Mouse (Mus musculus): ENCODE measurements around the gene Cyth3. TPM values are rescaled to one million over a fixed set of nuclear protein-coding genes. Genes with fewer than 3 reads are reported as not detected.

The Cyth3 gene
- 123 and 152 TPM in 2 replicates for polyA plus RNA-seq (2012; rRNA removed)

DNA sequence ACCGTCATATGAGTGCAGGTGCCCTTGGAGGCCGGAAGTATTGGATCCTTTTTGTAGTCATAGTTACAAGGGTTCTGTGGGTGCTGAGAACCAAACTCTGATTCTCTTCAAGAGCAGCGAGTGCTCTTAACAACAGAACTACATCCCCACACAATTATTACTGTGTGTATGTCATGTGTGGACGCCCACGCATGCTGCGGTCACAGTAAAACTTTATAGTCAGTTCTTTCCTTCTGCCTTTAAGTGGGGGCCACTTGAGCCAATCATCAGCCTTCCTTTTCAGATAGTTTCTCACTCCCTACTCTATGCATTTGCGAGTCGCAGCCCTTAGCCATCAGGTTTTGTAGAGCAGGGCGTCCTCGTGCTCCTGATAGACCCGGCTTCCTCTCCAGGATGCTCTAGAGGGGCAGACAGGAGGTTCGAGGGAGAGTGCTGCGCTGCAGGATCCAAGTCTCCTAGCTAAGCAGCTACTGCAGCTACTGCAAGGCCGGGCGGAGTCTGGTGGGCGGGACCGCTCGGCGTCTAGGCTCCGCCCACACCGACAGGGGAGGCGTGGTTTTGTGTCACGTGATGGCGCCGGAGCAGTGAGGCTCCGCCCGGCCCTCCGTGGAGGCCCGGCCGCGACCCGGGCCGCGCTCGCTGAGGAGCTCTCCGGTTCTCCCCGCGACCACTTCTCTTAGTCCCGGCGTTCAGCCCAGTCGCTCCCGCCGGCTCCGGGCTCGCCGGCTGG is at the start of gene Cyth3:
Gene Cyth3 (plus strand): TSS at position 555 of the 730 bp plus-strand sequence.
- peak; percentile 99 for DNase-seq
- WGBS = 7% methylated on average over 46 of the region's 46 CpGs
- peaks cover 11% of the 10 kb centered on the region for H3K4me1 ChIP-seq (ENCODE audit: control insufficient read depth, insufficient read depth, low read length)
- TF ChIP-seq CTCF (IDR thresholded peaks at IDR 0.05; ENCODE audit: insufficient read depth, low read length) = no peak
- TF ChIP-seq POLR2A (IDR thresholded peaks at IDR 0.05; ENCODE audit: borderline replicate concordance, extremely low read depth, low read depth, low read length) = peak; percentile 78; the same call in 1 of the 2 replicates
- H3K4me3 ChIP-seq (replicated peaks; ENCODE audit: extremely low read depth, low read depth, low read length) = peak within 1 kb of the TSS; percentile 87

DNA sequence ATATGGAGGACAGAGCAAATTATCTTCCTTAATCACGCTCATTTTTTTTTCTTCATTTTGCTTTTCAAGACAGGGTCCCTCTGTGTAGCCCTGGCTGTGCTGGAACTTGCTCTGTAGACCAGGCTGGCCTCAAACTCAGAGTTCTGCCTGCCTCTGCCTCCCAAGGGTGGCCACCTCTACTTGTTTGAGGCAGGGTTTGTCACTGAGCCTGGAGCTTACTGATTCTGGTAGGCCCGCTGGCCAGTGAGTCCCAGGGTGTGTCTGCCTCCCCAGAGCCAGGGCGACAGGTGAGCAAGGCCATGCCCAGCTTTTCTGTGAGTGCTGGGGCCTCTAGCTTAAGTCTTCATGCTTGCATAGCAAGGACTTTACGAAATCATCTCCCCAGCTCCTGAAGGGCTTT is 49.2 kb upstream of the Cyth3 start:
- WGBS = 92% methylated on average over 4 of the region's 4 CpGs
- DNase-seq = no peak
- Histone ChIP-seq H3K4me3 (replicated peaks; ENCODE audit: extremely low read depth, low read depth, low read length) (no peak overlapping the region), H3K4me1 (ENCODE audit: control insufficient read depth, insufficient read depth, low read length) (peaks cover 25% of the 10 kb centered on the region)
- TF ChIP-seq CTCF (IDR thresholded peaks at IDR 0.05; ENCODE audit: insufficient read depth, low read length) (no peak), POLR2A (IDR thresholded peaks at IDR 0.05; ENCODE audit: borderline replicate concordance, extremely low read depth, low read depth, low read length) (no peak)

DNA sequence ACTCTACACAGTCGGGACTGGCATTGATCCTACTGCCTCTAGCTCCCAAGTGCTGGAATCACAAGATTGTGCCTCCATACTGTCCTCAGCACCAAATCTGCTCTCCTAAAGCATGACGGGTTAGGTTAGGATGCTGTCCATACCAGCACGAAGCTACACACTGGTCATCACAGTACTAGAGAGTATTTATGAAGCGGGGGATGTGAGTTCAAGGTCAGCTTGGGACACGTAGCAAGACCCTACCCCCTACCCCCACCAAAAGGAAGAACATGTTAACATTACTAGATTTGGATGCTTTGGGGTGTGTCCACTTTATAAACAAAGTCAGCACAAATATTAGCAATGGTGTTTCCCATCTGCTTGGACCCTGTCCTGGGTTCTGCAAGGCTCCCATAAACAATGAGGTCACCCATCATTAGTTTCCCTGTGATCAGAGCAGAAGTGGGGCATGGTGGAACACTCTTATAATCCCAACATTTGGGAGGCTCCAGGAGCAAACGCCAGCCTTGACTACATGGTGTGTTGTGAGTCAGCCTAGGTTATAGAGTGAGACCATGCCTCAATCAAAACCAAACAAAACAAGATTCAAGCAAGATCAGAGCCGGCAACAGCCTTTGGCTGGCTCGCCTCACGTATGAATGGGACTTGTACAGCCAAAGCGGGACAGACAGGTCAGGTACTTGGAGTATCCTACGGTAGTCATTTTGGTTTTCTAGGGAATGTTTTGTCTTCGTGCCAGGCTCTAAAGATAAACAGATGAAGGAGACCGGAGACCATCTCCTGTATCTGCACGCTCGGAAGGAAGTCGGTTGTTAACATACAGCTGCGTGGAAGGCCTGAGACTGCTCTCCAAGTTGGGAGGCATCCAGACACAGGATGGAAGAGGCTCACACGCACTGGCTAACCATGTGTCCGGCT is 47.7 kb upstream of the Cyth3 start:
- Histone ChIP-seq H3K4me3 (replicated peaks; ENCODE audit: extremely low read depth, low read depth, low read length) (no peak overlapping the region), H3K4me1 (ENCODE audit: control insufficient read depth, insufficient read depth, low read length) (peaks cover 25% of the 10 kb centered on the region)
- DNase-seq = peak; percentile 49
- WGBS = 41% methylated on average over 19 of the region's 19 CpGs
- TF ChIP-seq POLR2A (IDR thresholded peaks at IDR 0.05; ENCODE audit: borderline replicate concordance, extremely low read depth, low read depth, low read length) (no peak), CTCF (IDR thresholded peaks at IDR 0.05; ENCODE audit: insufficient read depth, low read length) (no peak)

DNA sequence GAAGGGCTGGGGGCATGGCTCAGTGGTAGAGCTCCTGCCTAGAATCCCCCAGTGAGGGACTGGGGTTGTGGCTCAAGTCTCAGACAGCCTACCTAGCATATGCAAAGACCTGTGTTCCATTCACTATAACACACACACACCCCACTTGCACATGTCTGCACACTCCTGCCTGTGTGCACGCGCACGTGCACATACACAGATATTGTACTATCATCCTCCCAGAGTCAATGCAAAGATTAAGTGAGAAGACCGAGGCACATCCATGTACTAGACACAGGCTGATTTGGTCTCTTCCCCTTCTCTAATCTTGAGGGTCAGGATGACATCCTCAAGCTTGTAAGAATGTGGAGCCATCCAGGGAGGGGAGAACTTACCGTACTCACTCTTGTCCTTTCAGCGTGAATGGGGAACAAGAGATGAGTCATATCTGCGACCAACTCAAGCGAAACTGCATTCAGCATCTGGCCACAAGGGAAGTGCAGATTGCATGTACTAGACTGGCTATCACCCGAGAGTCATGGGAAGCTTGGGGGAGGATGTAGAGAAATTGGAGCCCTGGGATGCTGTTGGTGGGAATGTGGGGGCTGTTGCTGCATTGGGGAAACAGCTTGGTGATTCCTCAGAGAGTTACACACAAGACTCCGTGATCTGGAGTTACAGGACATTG is 42.6 kb upstream of the Cyth3 start:
- WGBS = 74% methylated on average over 10 of the region's 10 CpGs
- Histone ChIP-seq H3K4me3 (replicated peaks; ENCODE audit: extremely low read depth, low read depth, low read length) (no peak overlapping the region), H3K4me1 (ENCODE audit: control insufficient read depth, insufficient read depth, low read length) (peaks cover 1% of the 10 kb centered on the region)
- no peak for DNase-seq
- TF ChIP-seq POLR2A (IDR thresholded peaks at IDR 0.05; ENCODE audit: borderline replicate concordance, extremely low read depth, low read depth, low read length) (no peak), CTCF (IDR thresholded peaks at IDR 0.05; ENCODE audit: insufficient read depth, low read length) (no peak)

DNA sequence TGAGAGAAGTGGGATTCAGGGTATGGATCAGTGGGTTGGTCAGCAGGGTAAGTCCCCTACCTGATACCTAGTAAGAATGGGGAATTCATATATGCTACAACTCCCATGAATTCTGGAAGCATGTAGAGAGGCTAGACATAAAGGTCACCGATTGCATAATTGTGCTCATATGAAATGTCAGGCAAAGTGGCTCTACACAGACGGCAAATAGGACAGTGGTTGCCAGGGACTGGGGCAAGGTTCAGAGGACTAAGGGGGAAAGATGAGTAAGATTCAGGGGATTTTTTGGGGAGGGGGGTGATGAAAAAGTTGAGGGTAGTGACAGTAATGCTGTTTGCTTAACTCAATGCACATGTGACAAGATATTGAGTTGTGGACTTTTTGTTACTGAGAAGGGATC is 41.3 kb upstream of the Cyth3 start:
- no peak for TF ChIP-seq POLR2A (IDR thresholded peaks at IDR 0.05; ENCODE audit: borderline replicate concordance, extremely low read depth, low read depth, low read length)
- TF ChIP-seq CTCF (IDR thresholded peaks at IDR 0.05; ENCODE audit: insufficient read depth, low read length) = no peak
- no peak for DNase-seq
- H3K4me1 ChIP-seq (ENCODE audit: control insufficient read depth, insufficient read depth, low read length) = peaks cover 2% of the 10 kb centered on the region; the same call in 1 of the 2 replicates
- no peak overlapping the region for H3K4me3 ChIP-seq (replicated peaks; ENCODE audit: extremely low read depth, low read depth, low read length)
- 70% methylated on average over 2 of the region's 2 CpGs for WGBS

DNA sequence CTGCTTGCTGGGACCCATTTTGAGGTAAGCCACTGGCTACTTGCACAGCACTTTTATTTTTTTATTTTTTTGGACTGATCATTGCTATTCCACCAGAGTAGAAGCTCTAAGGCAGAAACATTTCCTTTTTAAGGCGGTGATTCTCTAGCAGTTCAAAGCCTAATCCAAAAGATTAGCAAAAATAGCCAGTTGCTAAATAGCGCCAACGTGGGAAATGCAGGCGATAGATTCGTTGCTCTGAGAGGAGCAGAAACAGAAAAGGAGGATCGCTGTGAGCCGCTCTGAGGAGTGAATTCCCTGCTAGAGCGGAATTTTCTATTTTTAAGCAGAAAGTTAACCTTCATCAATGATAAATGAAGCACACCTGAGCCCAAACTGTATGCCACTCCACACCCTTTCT is 40.4 kb upstream of the Cyth3 start:
- Histone ChIP-seq H3K4me3 (replicated peaks; ENCODE audit: extremely low read depth, low read depth, low read length) (no peak overlapping the region), H3K4me1 (ENCODE audit: control insufficient read depth, insufficient read depth, low read length) (peaks cover 8% of the 10 kb centered on the region)
- 83% methylated on average over 8 of the region's 8 CpGs for WGBS
- no peak for DNase-seq
- no peak for TF ChIP-seq CTCF (IDR thresholded peaks at IDR 0.05; ENCODE audit: insufficient read depth, low read length)
- TF ChIP-seq POLR2A (IDR thresholded peaks at IDR 0.05; ENCODE audit: borderline replicate concordance, extremely low read depth, low read depth, low read length) = no peak

DNA sequence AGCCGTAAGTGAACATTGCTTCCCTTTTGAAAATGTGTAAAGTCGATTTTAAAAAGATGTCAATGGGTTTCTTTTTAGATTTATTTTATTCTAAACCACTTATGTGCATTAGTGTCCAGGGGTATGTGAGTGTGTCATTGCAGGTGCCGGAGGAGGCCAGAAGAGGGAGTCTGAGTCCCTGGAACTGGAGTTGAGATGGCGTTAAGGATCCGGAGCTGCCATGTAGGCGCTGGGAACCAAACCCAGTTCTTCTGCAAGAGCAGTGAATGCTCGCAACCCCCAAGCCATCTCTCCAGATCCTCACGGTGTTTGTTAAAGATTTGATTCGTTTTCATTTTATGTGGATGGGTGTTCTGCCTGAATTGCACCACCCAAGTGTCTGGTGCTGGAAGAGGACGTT is 39.2 kb upstream of the Cyth3 start:
- TF ChIP-seq POLR2A (IDR thresholded peaks at IDR 0.05; ENCODE audit: borderline replicate concordance, extremely low read depth, low read depth, low read length) (no peak), CTCF (IDR thresholded peaks at IDR 0.05; ENCODE audit: insufficient read depth, low read length) (no peak)
- no peak for DNase-seq
- Histone ChIP-seq H3K4me3 (replicated peaks; ENCODE audit: extremely low read depth, low read depth, low read length) (no peak overlapping the region), H3K4me1 (ENCODE audit: control insufficient read depth, insufficient read depth, low read length) (peaks cover 9% of the 10 kb centered on the region)
- WGBS = 94% methylated on average over 10 of the region's 10 CpGs

DNA sequence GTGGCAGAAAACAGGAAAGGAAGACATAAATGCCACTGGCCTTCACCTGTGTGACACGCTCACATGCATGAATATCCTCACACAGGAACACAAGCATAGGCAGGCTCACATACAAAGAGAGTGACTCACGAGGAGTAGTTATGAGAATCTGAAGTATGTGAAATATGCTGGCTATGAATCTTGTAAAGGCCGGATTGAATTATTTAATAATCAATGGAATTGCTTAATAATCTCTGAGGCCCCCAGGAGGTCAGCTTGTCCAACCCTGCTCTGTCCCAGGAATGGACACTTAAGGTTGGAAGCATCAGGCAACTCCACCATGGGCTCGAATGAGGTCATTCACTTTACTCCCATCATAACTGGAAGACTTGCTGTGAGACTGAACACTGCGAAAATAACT is 37.3 kb upstream of the Cyth3 start:
- no peak for TF ChIP-seq CTCF (IDR thresholded peaks at IDR 0.05; ENCODE audit: insufficient read depth, low read length)
- no peak for TF ChIP-seq POLR2A (IDR thresholded peaks at IDR 0.05; ENCODE audit: borderline replicate concordance, extremely low read depth, low read depth, low read length)
- 63% methylated on average over 5 of the region's 5 CpGs for WGBS
- Histone ChIP-seq H3K4me1 (ENCODE audit: control insufficient read depth, insufficient read depth, low read length) (peaks cover 9% of the 10 kb centered on the region), H3K4me3 (replicated peaks; ENCODE audit: extremely low read depth, low read depth, low read length) (no peak overlapping the region)
- no peak for DNase-seq

DNA sequence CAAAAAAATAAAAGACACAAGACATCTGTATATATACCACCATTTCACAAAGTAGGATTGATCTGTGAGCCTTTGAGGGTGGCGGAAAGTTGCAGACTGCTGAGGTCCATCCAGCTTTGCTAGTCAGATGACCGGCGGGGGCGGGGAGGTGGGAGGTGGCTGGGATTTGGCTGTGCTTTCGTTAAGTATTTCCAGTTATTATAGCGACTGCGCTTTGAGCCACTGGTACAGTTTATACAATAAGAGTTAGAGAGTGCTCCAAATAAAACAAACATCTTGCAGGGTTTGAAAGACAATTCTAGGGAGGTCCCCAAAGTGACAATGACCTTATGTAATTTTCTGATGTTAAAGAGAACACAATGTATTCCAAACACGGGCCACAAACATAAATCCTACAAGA is 35.9 kb upstream of the Cyth3 start:
- Histone ChIP-seq H3K4me1 (ENCODE audit: control insufficient read depth, insufficient read depth, low read length) (peaks cover 9% of the 10 kb centered on the region), H3K4me3 (replicated peaks; ENCODE audit: extremely low read depth, low read depth, low read length) (no peak overlapping the region)
- TF ChIP-seq POLR2A (IDR thresholded peaks at IDR 0.05; ENCODE audit: borderline replicate concordance, extremely low read depth, low read depth, low read length) (no peak), CTCF (IDR thresholded peaks at IDR 0.05; ENCODE audit: insufficient read depth, low read length) (no peak)
- DNase-seq = no peak
- 35% methylated on average over 8 of the region's 8 CpGs for WGBS
